Mouse (Mus musculus) NIH3T3 (cell line): ENCODE measurements around the gene Oip5.

Source experiments
- DNase-seq: peaks from one replicate; pipeline ENCODE4 v3.0.0-alpha.2; 2012; ENCODE audit warnings: low read depth

The Oip5 gene

DNA sequence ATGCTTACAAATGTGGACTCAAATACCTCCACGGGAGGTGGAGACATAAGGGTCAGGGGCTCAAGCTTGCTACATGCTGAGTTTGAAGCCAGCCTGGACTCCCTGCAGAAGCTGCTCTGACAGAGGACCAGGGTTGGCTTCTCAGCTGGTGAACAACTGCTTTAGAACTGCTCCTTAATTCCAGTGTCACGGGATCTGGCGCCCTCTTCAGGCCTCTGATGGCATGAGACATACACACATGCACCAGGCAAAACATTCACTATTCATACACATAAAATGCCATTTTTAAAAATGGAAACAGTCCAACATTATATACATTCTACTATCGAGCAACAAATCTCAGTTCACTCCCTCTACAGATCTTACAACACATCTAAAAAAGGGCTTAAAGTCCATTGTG, 30.9 kb downstream of the Oip5 start:
- DNase-seq = peak; percentile 71

DNA sequence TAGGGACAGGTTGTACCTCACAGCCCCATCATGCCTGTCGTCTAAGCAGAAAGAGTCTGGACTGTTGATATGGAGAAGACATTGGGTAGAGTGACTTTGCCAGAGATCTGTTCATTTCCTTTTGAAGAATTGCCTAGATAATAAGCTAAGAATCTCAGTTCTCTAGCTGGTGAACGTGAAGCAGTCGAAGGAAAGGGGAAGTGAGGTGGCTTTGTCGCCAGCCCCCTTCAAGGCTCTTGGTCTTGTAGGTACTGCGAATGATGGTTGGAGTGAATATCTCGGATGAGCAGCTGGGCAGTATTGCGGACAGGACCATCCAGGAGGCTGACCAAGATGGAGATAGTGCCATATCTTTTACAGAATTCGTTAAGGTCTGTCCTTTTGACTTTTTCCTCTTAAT, 34.0 kb downstream of the Oip5 start:
- DNase-seq = no peak

DNA sequence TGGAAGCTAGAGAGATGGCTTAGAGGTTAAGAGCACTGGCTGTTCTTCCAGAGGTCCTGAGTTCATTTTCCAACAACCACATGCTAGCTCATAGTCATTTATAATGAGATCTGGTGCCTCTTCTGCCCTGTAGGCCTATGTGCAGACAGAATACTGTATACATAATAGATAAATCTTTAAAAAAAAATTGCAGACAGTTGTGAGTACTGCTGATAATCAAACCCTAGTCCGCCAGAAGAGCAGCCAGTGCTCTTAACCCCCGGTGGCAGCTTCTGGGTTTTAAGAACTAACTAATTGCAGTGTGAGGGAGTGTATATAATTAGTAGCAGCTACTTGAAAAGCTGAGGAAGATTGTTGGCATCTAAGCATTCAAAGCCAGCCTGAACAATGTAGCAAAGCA, 34.8 kb downstream of the Oip5 start:
- no peak for DNase-seq

DNA sequence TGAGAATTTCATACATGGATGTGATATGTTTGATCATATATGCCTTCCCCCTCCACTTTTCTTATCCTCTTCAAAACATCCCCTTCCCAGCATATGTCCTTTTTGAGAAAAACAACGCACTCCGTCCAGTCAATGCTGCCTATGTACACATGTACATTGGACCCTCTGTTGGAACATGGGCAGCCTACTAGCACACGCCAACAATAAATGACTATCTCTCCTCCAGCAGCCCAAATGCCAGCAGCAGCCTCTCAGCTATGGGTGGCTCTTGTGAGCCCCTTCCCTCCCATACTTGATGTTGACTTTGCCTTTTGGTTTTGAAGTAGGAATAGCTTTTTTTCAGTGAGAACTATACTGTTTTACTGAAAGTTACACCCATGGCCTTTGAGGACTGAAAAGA, 36.7 kb downstream of the Oip5 start:
- no peak for DNase-seq

DNA sequence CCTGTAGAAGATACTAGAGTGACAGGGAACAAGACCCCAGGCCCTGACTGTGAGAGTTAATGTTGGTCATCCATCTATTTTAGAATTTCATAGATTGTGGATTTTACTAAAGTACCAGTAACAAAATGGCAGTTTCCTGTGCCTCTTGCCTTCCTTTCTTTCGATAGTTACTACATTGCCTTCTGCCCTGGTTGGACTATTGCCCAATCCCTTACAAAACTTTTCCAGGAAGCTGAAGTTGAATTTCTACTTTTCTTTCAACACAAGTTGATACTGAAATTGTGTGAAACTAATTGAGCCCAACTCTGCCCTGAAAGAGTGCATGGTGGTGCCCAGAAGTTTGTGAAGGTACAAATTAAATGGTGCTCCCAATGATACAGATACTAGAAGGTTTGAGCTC, 45.8 kb downstream of the Oip5 start:
- DNase-seq = peak; percentile 35

DNA sequence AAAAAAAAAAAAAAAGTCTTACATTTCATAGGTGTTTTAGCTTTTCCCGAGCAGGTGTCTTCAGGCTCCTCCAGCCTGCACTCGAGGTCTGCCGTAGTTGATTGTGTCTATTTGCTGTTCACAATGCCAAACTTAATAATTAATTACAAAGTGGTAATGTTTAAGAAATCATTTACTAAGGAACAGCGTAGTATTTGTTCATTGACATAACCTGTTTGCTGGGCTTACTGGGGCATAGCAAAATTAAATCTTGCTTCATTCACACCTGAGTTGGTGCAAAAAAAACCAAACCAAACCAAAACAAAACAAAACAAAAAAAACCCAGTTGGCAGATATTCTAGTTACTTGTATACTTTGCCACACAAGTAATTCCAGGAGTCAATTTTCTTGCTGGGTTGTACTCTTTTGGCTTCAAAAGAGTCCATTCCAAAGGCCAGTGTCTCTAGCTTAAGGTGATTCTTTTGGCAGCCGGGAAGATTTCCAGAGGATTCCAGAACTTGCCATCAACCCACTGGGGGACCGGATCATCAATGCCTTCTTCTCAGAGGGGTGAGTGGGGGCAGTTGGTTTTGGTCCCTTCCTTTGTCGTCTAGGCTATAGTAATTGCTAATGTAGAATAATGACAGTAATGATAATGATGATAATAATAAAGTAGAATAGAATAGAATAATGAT, 52.0 kb downstream of the Oip5 start:
- no peak for DNase-seq

DNA sequence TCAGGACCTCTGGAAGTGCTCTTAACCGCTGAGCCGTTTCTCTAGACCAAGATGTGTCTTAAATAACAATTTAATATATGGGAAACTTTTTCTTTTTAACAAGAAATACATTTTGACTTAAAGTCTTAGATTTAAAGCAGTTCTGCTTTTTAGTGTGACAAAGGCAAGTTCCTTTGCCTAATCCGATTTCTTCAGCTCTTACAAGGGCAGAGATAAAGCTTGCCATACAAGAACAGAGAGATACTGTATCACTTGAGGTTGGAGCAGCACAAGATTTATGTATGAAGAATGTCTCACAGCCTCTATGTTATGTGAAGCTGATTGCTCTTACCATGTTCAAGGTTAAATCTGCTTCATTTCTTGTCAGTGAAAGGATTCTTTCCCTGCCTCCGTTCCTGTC, 53.0 kb downstream of the Oip5 start:
- DNase-seq = no peak

DNA sequence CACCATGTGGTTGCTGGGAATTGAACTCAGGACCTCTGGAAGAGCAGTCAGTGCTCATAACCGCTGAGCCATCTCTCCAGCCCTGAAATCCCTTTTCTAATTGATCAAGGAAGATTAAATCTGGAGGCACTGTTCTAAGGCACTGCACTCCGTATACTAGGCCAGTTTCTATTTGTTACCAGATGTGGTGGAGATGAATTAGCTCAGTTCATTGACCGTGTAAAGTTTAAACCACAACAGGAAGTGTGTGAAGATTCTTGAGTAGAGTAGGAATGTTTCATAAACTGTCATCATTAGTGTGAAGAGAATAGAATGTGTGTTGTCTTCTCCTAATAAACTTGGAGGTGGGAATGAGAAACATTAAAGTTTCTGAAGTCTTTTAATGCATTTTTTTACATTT, 56.5 kb downstream of the Oip5 start:
- DNase-seq = no peak
